Mouse (Mus musculus): Measurements from ENCODE around the gene Plod2.

DNA sequence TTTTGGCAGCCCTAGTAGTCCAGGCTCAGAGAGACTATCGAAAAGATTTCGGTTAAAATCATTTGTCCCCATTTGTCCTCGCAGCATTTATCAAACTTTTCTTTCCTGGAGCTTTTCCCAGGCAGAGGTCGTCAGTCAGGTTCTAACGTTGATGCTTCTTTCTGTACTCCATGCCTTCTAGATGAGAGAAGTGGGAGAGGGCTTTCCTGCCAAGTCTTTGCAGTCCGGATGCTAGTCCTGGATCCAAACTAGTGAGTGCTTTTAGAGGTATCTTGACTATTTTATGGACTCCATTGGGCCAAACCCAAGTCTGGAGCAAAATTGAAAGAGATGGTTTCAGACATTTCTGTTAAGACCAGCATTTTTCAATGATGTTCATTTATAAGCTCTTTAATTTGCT lies 3.0 kb downstream of the Plod2 start:
- TF ChIP-seq CTCF (IDR thresholded peaks at IDR 0.05; ENCODE audit: low read depth, low read length), result no peak
- TF ChIP-seq POLR2A (IDR thresholded peaks at IDR 0.05; ENCODE audit: insufficient read depth, low read length), result no peak
- TF ChIP-seq EP300 (IDR thresholded peaks at IDR 0.05; ENCODE audit: insufficient read depth, low read depth, low read length), result no peak
